Mouse (Mus musculus): ENCODE measurements around the gene Nup62.

The Nup62 gene

GRCm38 (mm10) chr7:44848561-44849415, 32.9 kb downstream of the Nup62 start, which contains the start of the genes Akt1s1 and Tbc1d17:
Gene Akt1s1 (plus strand): TSS chr7:44848991.
Gene Tbc1d17 (minus strand): TSS chr7:44849079.
- DNase-seq (ENCODE audit: low spot score in 2 of 2): peak; percentile 95 to 99

- peak; percentile 69 to 83 for DNase-seq (ENCODE audit: low spot score in 2 of 2)
Observed at GRCm38 (mm10) chr7:44849416-44850111, 33.7 kb downstream of the Nup62 start.

- peak; percentile 60 to 79 for DNase-seq (ENCODE audit: low spot score in 2 of 2)
Observed at GRCm38 (mm10) chr7:44850146-44850545, 34.3 kb downstream of the Nup62 start.

DNA sequence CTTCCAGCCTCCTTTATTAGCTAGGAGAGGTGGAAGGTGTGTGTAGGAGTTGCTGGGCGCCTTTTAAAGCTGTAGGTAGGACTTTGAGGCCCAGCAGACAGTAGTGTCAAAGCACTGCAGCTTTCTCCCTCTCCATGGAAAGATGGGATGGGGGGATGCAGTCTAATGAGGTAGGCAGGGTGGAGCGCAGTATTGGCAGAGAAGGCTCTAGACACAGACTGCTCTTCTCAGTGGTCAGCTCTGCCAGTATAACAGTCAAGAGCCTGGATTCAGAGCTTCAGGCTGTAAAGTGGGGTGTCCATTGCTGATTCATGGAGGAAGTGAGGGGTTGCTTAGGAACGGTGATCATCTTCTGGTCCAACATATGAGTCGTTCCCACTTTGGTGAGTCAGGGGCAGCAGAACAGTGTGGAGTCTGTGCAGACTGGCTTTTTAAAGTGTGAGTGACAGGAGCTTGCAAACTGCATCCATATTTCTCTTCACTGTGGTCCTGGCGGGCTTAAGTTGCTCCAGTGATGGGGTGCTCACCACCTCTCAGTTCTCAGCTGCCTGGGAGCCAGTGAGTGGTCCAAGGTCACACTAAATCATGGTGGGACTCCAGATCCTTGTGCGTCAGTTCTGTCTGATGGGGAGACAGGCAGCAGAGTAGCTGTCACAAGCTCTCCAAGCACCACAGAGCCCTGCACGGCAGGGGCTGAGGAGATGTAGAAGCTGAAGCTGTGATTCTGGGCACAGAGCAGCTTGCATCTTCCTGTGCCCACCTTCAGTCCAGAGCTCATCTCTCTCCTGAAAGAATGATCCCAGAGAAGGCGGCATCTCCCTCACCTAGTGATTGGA, 35.1 kb downstream of the Nup62 start:
- DNase-seq (ENCODE audit: low spot score in 2 of 2): no peak

DNA sequence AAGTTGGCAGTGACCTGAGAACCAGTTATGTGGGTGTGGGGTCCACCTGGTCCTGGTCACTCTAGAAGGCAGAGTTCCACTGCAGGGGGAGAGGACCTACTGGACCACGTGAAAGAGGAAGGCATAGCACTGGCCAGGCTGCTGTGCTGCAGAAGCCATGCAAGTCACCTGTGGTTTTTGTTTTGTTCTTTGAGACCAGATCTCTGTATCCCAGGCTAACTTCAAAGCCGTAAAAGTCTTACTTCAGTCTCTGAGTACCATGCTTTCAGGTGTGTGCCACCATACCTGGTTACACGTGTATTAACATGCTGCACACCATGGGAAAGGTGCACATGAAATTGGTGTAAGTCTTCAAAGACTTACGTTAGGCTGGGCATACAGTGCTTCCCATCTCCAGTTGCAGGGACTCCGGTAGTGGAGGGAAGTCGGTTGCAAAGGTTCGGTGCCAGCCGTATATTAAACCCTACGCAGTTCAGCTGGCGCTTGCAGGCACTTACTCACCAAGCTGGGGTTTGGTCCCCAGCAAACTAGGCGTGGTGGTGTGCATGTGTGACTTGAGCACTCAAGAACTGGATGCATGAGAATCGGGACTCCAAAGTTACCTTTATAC, 35.8 kb downstream of the Nup62 start:
- DNase-seq (ENCODE audit: low spot score in 2 of 2): no peak

DNA sequence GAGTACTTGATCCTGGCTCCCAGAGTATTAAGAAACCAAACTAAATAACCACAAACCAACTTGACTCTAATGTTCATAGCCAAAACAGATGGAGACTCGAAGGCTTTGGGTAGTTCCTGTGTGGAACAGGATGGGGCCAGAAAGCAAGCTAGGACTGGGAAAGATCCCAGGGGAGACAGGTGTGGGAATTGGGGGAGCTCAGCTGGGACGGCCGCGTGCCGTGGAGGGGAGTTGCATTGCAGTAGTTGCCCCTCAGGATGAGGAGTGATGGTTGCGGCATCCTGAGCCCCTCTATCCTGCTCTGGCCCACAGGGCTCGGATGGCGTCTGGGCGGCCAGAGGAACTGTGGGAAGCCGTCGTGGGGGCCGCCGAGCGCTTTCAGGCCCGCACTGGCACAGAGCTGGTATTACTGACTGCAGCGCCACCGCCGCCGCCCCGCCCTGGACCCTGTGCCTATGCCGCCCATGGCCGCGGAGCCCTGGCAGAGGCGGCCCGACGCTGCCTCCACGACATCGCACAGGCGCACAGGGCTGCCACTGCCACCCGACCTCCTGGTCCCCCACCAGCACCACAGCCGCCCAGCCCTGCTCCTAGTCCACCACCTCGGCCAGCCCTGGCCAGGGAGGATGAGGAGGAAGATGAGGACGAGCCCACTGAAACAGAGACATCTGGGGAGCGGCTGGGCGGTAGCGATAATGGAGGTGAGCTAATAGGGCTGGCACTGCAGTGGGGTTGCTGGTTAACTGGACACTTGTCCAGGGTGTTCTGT, 36.6 kb downstream of the Nup62 start:
- DNase-seq (ENCODE audit: low spot score in 2 of 2): no peak

DNA sequence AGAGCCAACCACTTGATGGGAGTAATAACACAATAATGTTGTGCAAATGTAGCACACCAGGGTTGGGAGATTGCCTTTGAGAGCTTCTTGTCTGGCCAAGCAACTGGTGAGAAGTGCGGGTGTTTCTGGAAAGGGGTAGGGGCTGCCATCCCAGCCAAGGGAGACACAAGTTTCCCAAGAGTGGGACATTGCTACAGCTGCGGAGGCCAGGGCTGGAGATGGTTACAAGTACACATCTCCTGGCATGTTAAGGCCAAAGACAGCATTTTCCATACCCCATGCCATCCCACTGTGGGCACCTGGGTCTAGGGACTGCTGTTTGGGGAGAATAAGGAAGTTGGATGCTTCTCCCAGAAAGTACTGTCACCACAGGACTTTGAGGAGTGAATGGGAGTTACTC, 37.2 kb downstream of the Nup62 start:
- DNase-seq (ENCODE audit: low spot score in 2 of 2): no peak

DNA sequence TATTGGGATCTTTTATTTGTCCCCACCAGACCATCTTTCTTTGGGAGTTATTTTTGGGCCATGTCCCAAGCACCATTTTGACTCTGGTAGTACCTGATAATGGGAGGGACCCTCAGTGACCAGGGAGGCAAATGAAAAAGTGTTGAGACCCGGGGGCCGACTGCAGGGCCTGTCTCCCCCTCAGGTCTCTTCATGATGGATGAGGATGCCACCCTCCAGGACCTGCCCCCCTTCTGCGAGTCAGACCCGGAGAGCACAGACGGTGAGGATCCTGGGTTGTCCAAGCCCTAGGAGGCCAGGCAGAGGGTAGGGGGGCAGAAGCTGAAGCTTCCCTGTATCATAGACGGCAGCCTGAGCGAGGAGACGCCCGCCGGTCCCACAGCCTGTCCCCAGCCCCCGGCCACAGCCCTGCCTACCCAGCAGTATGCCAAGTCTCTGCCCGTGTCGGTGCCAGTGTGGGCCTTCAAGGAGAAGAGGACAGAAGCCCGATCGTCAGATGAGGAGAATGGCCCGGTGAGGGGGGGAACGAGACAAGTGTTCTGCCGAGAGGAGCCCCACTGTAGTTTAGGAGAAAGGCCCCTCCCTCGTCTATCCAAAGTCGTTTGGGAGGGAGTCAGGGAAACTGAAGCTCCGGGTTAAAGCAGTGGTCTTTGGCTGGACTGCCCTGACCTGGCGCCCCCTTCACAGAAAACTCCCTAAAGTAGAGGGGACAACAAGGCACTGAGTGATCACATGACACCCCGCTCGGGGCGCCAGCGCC, 37.9 kb downstream of the Nup62 start:
- DNase-seq (ENCODE audit: low spot score in 2 of 2): no peak

DNA sequence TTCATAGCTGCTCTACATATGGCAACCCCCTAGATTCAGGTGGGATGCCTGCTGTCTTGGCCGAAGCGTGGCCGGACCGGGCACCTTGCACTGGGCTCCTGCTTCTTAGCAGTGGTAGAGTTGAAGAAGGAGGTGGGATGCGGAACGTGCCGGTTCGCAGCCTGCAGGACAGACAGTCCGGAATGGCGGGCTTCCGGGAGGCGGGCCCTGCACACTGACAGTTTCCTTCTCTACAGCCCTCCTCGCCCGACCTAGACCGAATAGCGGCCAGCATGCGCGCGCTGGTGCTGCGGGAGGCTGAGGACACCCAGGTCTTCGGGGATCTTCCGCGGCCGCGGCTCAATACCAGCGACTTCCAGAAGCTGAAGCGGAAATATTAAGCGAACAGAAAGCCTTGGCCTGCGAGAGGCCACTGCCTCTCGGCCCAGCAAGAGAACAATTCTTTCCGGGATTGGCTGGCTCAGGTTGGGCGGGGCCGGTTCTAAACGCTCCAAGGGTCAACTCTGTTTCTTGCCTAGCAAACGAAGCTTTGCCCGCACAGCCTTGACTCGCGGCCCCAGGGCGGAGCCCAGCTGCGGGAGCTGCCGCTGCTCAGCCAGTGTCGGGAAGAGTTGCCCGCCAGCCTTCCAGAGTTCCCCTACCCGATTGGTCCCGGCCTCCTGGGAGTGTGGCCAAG, 38.6 kb downstream of the Nup62 start:
- DNase-seq (ENCODE audit: low spot score in 2 of 2): peak; percentile 51 to 75

DNA sequence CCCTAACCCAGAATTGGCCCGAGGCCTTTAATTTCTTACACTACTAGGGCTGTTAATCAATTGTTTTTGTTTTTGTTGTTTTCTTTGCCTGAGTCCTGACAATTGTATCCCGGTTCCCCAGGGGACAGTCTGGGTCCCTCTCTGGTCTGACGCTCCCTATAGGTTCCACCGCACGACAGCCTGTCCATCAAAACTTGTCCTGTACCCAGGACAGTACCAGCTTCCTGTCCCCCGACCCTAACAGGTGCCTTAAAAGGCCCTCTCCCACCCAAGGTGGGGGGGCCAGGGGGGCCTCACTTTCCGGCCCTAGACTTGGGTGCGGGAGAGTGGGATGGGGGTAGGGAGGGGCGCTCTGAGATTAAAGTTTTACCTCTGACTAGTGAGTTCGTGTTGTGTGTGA, 39.1 kb downstream of the Nup62 start:
- DNase-seq (ENCODE audit: low spot score in 2 of 2): no peak

- no peak for DNase-seq (ENCODE audit: low spot score in 2 of 2)
Observed at GRCm38 (mm10) chr7:44856265-44856916, 40.5 kb downstream of the Nup62 start.

DNA sequence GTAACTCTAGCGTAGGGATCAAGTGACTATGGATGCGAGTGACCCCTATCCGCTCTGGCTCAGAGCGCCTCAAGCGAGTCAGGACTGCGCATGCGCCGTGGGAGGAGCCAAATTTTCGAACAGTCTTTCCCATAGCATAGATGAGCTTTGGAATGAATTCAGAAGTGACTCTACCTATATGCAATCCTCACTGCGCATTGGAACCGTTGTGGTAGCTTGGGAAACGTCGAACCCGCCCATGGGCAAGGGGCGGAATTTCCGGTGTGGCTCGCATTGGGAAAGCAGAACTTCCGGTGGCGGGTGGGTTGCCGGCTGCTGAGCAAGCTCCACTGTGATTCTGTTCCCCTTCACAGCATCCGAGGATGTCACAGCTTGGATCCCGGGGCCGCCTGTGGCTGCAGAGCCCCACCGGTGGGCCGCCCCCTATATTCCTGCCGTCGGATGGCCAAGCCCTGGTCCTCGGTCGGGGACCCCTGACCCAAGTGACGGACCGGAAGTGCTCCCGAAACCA, 41.2 kb downstream of the Nup62 start, which contains the start of gene Pnkp:
Pnkp (plus strand) TSS at position 98 of the 511 bp plus-strand sequence.
- DNase-seq (ENCODE audit: low spot score in 2 of 2): peak; percentile 67 to 83

DNA sequence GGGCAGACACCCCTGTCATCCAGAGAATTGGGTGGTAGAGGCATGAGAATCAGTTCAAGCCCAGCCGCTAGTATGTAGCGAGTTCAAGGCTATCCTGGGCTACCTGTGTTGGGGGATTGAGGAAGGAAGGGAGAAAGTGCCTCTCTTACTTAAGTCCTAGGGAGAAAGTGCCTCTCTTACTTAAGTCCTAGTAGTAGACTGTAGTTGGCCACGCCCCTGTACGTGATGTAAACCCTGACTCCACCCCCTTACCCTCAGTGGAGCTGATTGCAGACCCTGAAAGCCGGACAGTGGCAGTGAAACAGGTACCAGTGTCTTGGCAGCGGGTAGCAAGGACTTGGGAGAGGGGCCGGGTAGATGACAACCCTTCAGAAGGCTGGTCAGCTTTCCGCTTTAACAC, 42.0 kb downstream of the Nup62 start:
- no peak for DNase-seq (ENCODE audit: low spot score in 2 of 2)

GRCm38 (mm10) chr7:44859896-44860295, 44.0 kb downstream of the Nup62 start:
- no peak for DNase-seq (ENCODE audit: low spot score in 2 of 2)

- DNase-seq (ENCODE audit: low spot score in 2 of 2): peak; percentile 57 to 82
Observed at GRCm38 (mm10) chr7:44860576-44861428, 44.9 kb downstream of the Nup62 start.

GRCm38 (mm10) chr7:44861429-44861816, 45.5 kb downstream of the Nup62 start:
- DNase-seq (ENCODE audit: low spot score in 2 of 2): no peak

DNA sequence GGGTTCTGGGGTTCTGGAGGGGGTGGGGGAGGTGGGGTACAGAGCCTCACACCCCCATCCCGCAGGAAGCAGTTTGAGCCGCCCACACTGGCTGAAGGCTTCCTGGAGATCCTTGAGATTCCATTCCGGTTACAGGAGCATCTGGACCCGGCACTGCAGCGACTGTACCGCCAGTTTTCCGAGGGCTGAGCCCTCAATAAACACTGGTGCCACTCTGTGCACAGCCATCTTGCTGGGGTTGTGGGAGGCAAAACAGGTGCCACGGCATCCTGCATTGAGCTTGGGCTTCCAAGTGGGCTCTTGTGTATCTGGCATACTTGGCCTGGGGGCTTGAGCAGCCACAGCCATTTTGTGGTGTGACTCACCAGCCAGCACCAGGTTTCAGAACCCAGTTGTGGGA, 46.5 kb downstream of the Nup62 start:
- no peak for DNase-seq (ENCODE audit: low spot score in 2 of 2)

DNA sequence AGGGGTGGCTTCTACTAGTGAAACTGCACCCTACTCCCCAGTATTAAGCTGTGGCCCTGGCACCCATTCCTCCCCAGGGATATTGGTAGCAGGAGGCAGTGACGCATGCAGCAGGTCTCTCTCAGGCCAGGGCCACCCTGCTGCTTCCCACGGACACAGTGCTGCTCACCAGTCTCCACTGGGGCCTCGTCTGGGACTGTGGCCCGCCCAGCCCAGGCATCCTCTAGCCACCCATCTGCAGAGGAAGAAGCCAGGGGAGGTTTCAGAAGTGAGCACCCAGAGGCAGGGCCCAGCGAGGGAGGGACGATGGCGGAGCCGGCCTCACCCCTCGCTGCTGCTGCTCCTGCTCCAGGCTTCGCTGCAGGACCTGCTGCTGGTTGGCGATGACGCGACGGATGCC, 47.3 kb downstream of the Nup62 start:
- DNase-seq (ENCODE audit: low spot score in 2 of 2): no peak

Measured in cerebellum, postnatal 4 days (tissue).